Mouse (Mus musculus) lung, postnatal 0 days (tissue): ENCODE results near the gene Cftr.

ENCODE experiments used
- CTCF ChIP-seq: IDR thresholded peaks from 2 replicates; pipeline ENCODE4 v1.5.1; 2016; ENCODE audit warnings: antibody characterized with exemption, mild to moderate bottlenecking
- EP300 ChIP-seq: IDR thresholded peaks from 2 replicates; pipeline ENCODE4 v1.6.1; 2016; ENCODE audit warnings: antibody characterized with exemption, mild to moderate bottlenecking, control low read depth

GRCm38 (mm10) chr6:18369723-18370122 is 199.2 kb downstream of the Cftr start:
- TF ChIP-seq EP300 (no peak), CTCF (no peak)
